Mouse (Mus musculus): ENCODE data around the gene Xxylt1. TPM values are rescaled to one million over a fixed set of nuclear protein-coding genes. Genes with fewer than 3 reads are reported as not detected.

Gene Xxylt1
- total RNA-seq, 1 experiment = 22.6 TPM

- in situ Hi-C loops (cut with MboI; ENCODE audit: low sequenced_read_pairs in 2 of 2, unreplicated experiment in 2 of 2) = no loop called here
- DNase-seq (ENCODE audit: low read depth, low spot score) = no peak
- H3K4me3 ChIP-seq (ENCODE audit: insufficient read depth in 1 of 2, low read depth in 1 of 2, low read length in 2 of 2, poor library complexity in 1 of 2, severe bottlenecking in 1 of 2) = no peak overlapping the region
Measured at GRCm38 (mm10) chr16:31068280-31068679, 13.0 kb downstream of the Xxylt1 start.

GRCm38 (mm10) chr16:31066344-31067098, 14.7 kb downstream of the Xxylt1 start:
- Histone ChIP-seq H3K36me3 (ENCODE audit: control insufficient read depth, insufficient read depth, low read length, poor library complexity, severe bottlenecking) (no peaks in the 10 kb centered on the region), H3K4me1 (ENCODE audit: control insufficient read depth in 2 of 2, insufficient read depth in 2 of 2, low read length in 2 of 2, poor library complexity in 1 of 2) (peaks cover 2 to 19% of the 10 kb centered on the region in 2 experiments; a peak in 2 of 4 replicates), H3K9me3 (ENCODE audit: control insufficient read depth, insufficient read depth, low read depth, low read length) (no peaks in the 10 kb centered on the region), H3K4me3 (ENCODE audit: insufficient read depth in 1 of 2, low read depth in 1 of 2, low read length in 2 of 2, poor library complexity in 1 of 2, severe bottlenecking in 1 of 2) (no peak overlapping the region), H3K27ac (ENCODE audit: insufficient read depth, low read depth, low read length, poor library complexity, severe bottlenecking) (no peak overlapping the region), H3K9ac (ENCODE audit: insufficient read depth, low read depth, low read length, poor library complexity, severe bottlenecking) (no peak overlapping the region)
- in situ Hi-C loops (cut with MboI; ENCODE audit: low sequenced_read_pairs in 2 of 2, unreplicated experiment in 2 of 2) = no loop called here
- DNase-seq (ENCODE audit: low read depth, low spot score) = peak; percentile 12
- TF ChIP-seq CHD2 (IDR thresholded peaks at IDR 0.05; ENCODE audit: low read depth, low read length) (no peak), ZNF384 (IDR thresholded peaks at IDR 0.05; ENCODE audit: low read depth, low read length) (no peak), MAFK (IDR thresholded peaks at IDR 0.05; ENCODE audit: insufficient read depth, low read depth, low read length) (no peak), ZC3H11A (IDR thresholded peaks at IDR 0.05; ENCODE audit: borderline replicate concordance, low read depth, low read length) (no peak), HCFC1 (IDR thresholded peaks at IDR 0.05; ENCODE audit: borderline replicate concordance, insufficient read depth, low read length) (no peak)

More at GRCm38 (mm10) chr16:31068280-31068679, 13.0 kb downstream of the Xxylt1 start:
- TF ChIP-seq ZC3H11A (IDR thresholded peaks at IDR 0.05; ENCODE audit: borderline replicate concordance, low read depth, low read length) (no peak), CHD2 (IDR thresholded peaks at IDR 0.05; ENCODE audit: low read depth, low read length) (no peak), MAFK (IDR thresholded peaks at IDR 0.05; ENCODE audit: insufficient read depth, low read depth, low read length) (no peak), HCFC1 (IDR thresholded peaks at IDR 0.05; ENCODE audit: borderline replicate concordance, insufficient read depth, low read length) (no peak), ZNF384 (IDR thresholded peaks at IDR 0.05; ENCODE audit: low read depth, low read length) (no peak)
- no peaks in the 10 kb centered on the region for H3K9me3 ChIP-seq (ENCODE audit: control insufficient read depth, insufficient read depth, low read depth, low read length)
- no peak overlapping the region for H3K9ac ChIP-seq (ENCODE audit: insufficient read depth, low read depth, low read length, poor library complexity, severe bottlenecking)
- H3K27ac ChIP-seq (ENCODE audit: insufficient read depth, low read depth, low read length, poor library complexity, severe bottlenecking) = no peak overlapping the region
- H3K4me1 ChIP-seq (ENCODE audit: control insufficient read depth in 2 of 2, insufficient read depth in 2 of 2, low read length in 2 of 2, poor library complexity in 1 of 2) = peaks cover 2 to 19% of the 10 kb centered on the region in 2 experiments; a peak in 2 of 4 replicates
- no peaks in the 10 kb centered on the region for H3K36me3 ChIP-seq (ENCODE audit: control insufficient read depth, insufficient read depth, low read length, poor library complexity, severe bottlenecking)

- in situ Hi-C loops (cut with MboI; ENCODE audit: low sequenced_read_pairs in 2 of 2, unreplicated experiment in 2 of 2) = no loop called here
- H3K9me3 ChIP-seq (ENCODE audit: control insufficient read depth, insufficient read depth, low read depth, low read length) = no peaks in the 10 kb centered on the region
- no peak overlapping the region for H3K9ac ChIP-seq (ENCODE audit: insufficient read depth, low read depth, low read length, poor library complexity, severe bottlenecking)
- no peak overlapping the region for H3K27ac ChIP-seq (ENCODE audit: insufficient read depth, low read depth, low read length, poor library complexity, severe bottlenecking)
- H3K36me3 ChIP-seq (ENCODE audit: control insufficient read depth, insufficient read depth, low read length, poor library complexity, severe bottlenecking) = no peaks in the 10 kb centered on the region
- TF ChIP-seq ZNF384 (IDR thresholded peaks at IDR 0.05; ENCODE audit: low read depth, low read length) = no peak
- DNase-seq (ENCODE audit: low read depth, low spot score) = no peak
- H3K4me3 ChIP-seq (ENCODE audit: insufficient read depth in 1 of 2, low read depth in 1 of 2, low read length in 2 of 2, poor library complexity in 1 of 2, severe bottlenecking in 1 of 2) = no peak overlapping the region
- peaks cover 2 to 14% of the 10 kb centered on the region in 2 experiments; a peak in 2 of 4 replicates for H3K4me1 ChIP-seq (ENCODE audit: control insufficient read depth in 2 of 2, insufficient read depth in 2 of 2, low read length in 2 of 2, poor library complexity in 1 of 2)
Measured at GRCm38 (mm10) chr16:31064782-31065181, 16.4 kb downstream of the Xxylt1 start.

- in situ Hi-C loops (cut with MboI; ENCODE audit: low sequenced_read_pairs in 2 of 2, unreplicated experiment in 2 of 2) = no loop called here
- peaks cover 2 to 7% of the 10 kb centered on the region in 2 experiments; a peak in 2 of 4 replicates for H3K4me1 ChIP-seq (ENCODE audit: control insufficient read depth in 2 of 2, insufficient read depth in 2 of 2, low read length in 2 of 2, poor library complexity in 1 of 2)
Measured at GRCm38 (mm10) chr16:31062918-31063317, 18.3 kb downstream of the Xxylt1 start.

More at GRCm38 (mm10) chr16:31062918-31063317, 18.3 kb downstream of the Xxylt1 start:
- no peak overlapping the region for H3K4me3 ChIP-seq (ENCODE audit: insufficient read depth in 1 of 2, low read depth in 1 of 2, low read length in 2 of 2, poor library complexity in 1 of 2, severe bottlenecking in 1 of 2)
- DNase-seq (ENCODE audit: low read depth, low spot score) = no peak
- no peak for TF ChIP-seq ZNF384 (IDR thresholded peaks at IDR 0.05; ENCODE audit: low read depth, low read length)
- no peak for TF ChIP-seq ZC3H11A (IDR thresholded peaks at IDR 0.05; ENCODE audit: borderline replicate concordance, low read depth, low read length)
- TF ChIP-seq CHD2 (IDR thresholded peaks at IDR 0.05; ENCODE audit: low read depth, low read length) = no peak
- TF ChIP-seq HCFC1 (IDR thresholded peaks at IDR 0.05; ENCODE audit: borderline replicate concordance, insufficient read depth, low read length) = no peak
- no peak for TF ChIP-seq MAFK (IDR thresholded peaks at IDR 0.05; ENCODE audit: insufficient read depth, low read depth, low read length)
- H3K9ac ChIP-seq (ENCODE audit: insufficient read depth, low read depth, low read length, poor library complexity, severe bottlenecking) = no peak overlapping the region
- no peak overlapping the region for H3K27ac ChIP-seq (ENCODE audit: insufficient read depth, low read depth, low read length, poor library complexity, severe bottlenecking)
- H3K9me3 ChIP-seq (ENCODE audit: control insufficient read depth, insufficient read depth, low read depth, low read length) = no peaks in the 10 kb centered on the region
- H3K36me3 ChIP-seq (ENCODE audit: control insufficient read depth, insufficient read depth, low read length, poor library complexity, severe bottlenecking) = no peaks in the 10 kb centered on the region
